Mouse (Mus musculus): ENCODE data around the gene Rreb1.

Rreb1 gene

DNA sequence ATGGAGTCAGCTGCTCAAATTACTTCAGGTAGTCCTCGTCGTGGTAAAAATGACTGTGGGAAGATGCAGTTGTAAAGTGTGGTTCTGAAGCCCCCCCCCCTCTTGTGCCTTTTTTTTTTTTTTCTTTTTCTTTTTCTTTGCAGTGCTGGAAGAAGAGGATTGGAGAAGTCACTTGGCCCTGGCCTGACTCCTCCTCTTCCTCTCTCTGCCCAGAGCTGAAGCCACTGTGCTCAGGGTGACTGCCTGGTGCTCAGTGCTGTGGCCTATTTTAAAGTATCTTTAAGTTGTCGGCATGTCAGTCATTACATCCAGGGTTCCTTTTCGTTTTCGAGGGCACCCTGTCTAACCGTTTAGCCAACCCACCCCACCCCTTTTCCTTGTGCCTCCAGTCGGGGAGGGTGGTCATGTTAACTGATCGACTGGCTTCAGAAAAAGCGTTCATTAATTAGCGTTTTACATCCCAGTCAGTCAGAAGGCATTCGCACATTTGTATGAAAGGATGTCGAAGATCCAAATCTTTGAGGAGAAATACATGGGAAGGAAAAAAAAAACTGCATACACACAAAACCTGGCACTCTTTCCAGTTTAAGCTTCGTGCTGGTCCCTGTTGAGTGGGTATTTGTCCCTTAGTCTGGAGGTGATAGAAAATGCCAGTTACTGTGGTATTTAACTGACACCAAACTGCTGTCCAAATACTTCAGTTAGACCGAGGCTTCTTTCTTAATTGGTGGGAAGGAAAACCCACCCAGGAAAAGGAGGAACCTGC is 76.4 kb downstream of the Rreb1 start:
- DNase-seq: peak in 1 of 2 experiments; percentile 42

DNA sequence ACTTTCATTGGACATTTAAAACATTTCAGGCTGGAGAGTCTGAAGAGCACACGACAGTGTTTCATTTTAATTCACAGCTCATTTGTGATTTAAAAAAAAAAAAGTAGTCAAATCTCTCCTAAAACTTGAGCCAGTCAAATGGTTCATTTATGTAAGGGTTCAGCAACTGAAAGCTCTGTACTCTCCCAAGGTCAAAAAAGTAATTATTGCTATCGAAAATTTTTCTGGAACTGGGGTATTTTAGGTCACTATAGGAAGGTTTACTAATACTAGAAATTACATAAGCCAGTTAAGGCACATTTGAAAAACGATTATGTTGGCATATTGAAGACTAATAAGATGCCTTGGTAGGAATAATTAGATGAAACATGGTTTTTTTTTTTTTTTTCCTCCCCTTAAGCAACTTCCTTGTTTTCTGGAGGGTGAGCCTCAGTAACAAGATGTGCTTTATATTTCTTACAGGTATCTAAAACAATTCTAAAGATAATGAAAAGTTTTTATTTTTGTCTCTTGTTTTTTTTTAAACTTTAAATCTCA is 77.1 kb downstream of the Rreb1 start:
- no peak for DNase-seq

DNA sequence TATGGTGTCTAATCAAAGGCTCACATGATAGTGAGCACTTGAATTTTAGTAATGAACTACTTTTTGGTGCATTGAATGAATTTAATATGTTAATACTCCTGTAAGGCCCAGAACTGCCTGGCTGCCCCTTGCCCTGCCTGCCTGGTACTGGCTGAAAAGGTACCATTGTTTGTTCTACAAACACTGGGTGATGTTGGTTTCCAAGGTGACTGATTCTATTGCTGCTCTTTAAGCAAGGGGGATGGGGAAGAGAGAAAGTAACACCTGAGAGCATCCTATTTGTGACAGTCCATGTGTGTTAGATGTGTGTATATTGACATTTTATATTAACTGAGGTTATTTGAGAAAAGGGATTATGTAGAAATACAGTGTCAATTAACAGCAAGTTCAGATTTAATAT is 77.6 kb downstream of the Rreb1 start:
- DNase-seq: peak in 1 of 2 experiments; percentile 46

DNA sequence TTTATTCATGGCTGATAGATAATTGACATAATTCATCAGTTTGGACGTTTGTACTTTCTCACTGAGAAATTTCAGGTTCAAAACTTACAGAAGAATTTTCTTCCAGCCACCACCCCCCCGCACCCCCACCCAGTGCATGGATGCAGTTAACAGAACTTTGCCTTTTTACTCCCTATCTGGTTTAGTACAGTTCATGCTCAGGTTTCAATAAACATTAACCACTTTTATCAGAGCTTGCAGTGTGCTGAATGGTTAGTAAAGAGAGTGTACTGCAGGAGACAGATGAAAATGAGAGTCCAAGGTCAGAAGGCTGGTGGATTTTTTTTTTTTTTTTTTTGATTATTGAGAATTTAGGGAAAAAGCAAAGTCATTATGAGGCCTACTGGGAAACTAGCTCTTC is 78.3 kb downstream of the Rreb1 start:
- no peak for DNase-seq

DNA sequence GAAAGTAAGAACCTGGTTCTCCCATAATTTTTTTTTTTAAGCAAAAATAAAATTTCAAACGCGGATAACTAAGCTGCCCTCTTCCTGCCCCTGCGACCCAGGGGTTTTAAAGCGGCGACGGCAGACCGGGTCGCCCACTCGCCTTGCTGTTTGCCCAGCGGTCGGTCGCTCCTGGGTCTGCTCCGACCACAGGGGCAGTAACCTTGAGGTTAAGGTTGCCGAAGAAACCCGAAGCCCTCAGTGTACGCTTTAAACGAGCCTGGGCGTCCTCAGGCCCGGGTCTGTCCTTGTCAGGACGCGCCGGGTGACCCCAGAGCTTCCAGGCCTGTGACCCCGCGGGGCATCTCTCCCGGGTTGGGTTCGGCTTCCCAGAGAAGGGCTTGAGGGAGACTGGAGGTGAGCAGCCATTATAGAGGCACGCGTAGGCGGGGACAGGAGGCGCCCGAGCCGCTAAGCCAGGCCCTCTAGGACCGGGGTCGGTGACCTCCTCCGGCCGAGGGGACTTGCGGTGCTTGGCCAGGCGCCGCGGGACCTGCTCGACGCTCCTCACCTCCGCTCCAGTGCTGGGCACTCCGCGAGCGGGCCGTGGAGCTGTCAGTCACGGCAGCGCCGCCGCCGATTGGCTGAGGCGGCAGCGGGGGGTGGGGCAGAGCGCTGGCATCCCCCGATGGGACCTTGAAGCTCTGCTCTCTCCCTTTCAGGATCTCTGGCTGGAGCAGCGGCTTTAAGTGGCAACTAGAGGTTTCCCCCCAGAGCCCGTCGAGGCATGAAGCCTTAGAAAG is 79.3 kb downstream of the Rreb1 start:
- DNase-seq: peak; percentile 93 to 97

DNA sequence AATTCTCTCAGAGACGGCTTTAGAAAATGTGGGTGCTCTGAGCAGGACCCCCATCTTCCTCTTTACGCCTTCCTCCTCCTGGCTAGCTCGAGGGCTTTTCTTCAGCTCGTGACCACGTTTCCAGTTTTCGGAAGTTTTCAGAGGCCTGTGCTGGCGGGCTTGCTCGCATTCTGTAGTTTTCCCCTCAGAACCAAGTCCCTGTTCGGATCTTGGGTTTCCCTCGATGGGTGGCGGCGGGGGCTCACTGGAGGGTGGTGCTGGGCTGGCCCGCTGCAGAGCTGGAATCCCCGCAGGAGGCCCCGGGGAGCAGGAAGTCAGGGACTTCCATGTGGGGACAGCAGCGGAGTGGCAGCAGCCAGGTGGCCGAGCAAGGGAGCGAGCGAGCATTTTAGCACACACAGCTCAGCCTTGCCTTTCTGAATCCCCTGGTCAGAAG is 79.9 kb downstream of the Rreb1 start:
- peak; percentile 51 to 79 for DNase-seq

DNA sequence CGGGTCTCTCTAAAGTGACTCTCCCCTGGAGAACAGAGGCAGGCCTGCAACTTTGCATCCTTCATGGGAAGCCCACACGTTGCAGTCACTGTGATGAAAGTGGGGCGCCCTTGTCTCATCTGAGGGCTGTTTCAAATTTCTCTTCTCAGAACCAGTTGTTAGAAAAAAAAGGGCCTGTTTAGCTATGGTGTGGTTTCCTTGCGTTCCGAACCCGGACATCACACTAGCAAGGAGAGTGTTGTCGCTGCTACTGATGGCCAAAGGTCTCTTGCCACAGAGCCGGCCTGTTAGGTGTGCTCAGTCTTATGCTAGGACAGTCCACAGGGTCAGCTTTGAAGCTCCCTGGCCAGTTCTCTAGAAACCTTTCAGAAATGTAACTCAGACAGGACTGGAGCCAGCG is 80.3 kb downstream of the Rreb1 start:
- DNase-seq: peak; percentile 44 to 81

DNA sequence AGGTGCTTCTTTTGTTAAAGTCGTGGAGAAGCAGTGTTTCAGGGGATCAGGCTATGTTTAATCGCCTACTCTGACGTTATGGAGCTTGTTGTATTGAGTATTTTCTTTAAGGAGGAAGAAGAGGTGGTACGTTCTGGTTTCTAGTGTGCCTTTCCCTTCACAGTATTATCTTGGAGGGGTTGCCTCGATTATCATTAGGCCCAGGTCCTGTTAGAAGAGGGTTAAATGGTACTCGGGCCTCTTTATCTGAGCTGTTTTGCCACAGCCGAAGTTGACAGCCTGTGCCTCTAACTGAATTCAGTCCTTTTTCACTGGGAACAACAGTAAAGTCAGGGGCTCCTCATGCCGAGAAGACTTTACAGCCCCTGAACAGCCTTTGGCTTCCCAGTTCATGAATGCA is 81.6 kb downstream of the Rreb1 start:
- DNase-seq: no peak

DNA sequence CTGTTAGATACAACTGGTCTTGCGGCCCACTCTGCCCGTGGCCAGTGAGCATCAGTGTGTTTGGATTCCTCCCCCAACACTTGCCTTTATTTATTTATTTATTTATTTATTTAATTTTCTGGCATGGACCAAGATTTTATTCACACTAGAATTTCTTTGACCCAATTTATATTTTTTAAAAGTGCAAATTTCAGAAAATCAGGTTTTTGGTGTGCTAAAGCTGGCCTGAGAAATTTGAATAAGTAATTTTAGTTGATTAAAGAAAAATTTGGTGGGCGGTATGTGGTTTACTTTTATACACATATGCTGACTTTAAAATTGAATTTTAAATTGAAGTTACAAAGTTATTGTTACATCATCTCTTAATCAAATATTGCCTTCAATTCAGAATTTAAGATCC is 82.0 kb downstream of the Rreb1 start:
- DNase-seq: no peak

DNA sequence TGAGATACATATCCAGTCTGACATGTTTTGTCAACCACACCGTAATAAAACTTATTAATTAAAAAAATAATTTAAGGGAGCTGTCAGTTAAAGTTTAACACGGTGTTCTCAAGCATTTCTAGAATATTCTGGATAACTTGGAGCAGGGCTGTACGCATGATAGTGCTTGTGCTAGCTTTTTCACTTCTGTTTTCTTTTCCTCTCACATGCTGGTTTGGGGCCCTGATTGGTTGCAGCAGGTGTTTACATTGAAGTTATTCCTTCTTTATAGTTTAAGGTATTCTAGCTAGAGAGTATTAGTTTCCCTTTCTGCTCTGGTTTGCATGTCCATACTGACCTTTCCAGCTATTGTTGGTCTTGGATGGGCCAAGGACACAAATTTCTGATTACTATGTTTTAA is 82.6 kb downstream of the Rreb1 start:
- no peak for DNase-seq

DNA sequence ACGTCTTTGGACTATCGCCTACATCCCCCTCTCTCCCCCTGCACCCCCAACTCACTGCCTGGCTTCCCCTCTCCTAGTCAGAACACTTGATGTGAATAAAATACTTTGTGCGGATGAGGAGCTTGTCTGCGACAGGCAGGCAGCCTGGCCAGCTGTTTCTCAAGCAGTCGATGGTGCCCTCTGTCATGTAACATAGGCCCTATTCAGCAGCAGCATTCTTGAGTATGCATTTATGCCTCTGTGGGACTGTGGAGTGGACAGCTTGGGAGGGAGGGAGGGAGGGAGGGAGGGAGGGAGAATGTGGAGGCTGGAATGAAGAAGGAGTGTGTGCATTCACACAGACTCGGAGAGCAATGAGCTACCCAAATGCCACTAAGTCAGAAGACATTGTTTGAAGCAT is 84.3 kb downstream of the Rreb1 start:
- no peak for DNase-seq

DNA sequence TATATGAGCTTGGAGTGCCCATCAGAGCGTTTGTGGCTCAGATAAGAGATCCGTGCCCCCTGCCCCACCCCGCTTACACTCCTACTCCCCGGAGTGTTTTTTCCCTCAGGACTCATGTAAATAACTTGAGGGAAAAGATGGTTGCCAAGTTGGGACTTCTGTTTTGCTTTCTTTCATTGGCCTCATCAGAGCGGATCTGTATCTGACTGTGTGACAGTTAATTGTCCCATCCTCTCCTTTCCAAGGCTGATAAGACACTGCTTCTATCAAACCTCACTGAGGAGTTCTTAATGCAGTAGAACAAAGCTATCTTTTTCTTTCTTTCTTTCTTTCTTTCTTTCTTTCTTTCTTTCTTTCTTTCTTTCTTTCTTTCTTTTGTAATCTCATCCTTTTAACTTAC is 85.4 kb downstream of the Rreb1 start:
- DNase-seq: no peak

DNA sequence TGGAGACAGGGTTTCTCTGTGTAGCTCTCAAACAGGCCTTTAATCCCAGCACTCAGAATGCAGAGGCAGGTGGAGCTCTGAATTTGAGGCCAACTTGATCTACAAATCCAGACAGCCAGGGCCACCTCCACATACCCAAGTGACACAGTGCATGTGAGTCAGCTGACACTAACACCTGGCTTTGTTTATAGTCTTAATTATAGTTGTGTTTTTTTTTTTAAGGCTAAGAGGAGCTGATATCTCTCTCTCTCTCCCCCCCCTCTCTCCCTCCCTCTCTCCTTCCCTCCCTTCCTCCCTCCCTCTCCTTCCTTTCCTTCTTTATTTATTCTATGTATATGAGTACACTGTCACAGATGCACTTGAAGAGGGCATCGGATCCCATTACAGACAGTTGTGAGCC is 86.5 kb downstream of the Rreb1 start:
- no peak for DNase-seq

DNA sequence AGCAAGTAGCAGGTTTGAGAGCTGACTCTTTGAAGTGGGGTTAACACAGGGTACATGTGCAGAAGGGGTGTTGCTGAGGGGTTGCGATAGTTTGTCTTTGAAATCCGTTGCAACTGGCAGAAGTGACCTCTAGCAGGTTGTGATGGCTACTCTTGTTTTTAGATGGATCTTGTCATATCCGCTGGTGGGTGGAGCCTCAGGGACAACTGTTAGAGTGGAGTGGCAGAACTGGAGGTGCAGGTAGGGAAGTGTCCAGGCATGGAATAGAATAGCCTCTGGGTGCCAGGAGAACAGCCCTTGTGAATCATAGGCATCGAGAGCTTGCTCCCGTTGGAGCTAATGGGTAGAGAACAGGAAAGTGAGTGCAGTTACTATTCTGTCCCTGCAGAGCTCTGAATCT is 88.1 kb downstream of the Rreb1 start:
- peak in 1 of 2 experiments; percentile 46 for DNase-seq

DNA sequence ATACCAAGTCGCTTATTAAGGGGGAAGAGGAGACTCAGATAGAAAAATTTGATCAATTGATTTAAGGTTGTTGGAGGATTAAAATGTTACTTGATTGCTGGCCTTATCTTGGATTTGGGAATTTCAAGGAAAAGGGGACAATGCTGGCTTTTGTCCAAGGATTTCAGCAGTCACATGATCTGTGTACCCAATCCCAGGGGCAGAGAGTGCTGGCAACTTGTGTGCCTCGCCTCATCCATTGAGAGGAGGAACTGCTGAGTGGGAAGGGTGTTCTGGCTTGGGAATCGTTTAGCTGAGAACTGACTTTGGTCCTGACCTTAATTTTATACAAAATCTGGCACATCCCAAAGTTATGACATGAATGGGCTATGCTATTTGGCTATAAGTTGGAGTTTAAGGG is 88.6 kb downstream of the Rreb1 start:
- DNase-seq: no peak

DNA sequence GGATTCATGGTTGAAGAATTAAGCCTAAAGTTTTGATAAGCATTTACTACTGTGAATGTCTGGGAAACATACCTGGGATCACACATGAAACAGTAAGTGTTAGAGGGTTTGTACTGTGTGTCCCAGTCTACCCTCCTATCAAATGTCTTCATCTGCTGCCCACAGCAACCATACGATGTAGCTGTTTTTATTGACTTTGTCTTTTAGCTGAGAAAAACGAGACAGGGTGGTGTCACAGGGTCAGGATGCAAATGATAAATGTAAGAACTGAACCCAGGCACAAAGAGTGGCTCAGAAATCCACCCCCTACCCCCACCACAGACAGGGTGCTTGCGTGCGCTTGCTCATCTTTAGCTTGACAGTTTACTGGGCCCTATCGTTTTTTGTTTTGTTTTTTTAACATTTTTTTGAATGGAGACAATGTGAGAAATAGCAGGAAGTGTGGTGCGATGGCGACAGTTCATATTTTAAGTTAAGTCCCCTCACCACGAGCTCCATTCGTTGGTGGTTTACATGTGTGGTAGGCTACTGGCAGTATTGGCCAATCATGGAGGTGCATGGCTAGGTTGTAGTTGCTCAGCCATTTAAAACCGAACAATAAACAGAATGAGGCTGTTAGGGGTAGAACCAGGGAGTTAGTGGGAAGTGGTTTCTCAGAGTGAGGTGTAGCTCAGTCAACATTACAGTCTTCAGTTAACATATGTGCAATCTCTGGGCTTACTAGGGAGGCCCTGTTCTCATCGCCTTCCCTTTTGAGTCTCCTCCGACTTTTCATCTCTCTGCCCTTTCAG is 92.1 kb downstream of the Rreb1 start:
- no peak for DNase-seq

DNA sequence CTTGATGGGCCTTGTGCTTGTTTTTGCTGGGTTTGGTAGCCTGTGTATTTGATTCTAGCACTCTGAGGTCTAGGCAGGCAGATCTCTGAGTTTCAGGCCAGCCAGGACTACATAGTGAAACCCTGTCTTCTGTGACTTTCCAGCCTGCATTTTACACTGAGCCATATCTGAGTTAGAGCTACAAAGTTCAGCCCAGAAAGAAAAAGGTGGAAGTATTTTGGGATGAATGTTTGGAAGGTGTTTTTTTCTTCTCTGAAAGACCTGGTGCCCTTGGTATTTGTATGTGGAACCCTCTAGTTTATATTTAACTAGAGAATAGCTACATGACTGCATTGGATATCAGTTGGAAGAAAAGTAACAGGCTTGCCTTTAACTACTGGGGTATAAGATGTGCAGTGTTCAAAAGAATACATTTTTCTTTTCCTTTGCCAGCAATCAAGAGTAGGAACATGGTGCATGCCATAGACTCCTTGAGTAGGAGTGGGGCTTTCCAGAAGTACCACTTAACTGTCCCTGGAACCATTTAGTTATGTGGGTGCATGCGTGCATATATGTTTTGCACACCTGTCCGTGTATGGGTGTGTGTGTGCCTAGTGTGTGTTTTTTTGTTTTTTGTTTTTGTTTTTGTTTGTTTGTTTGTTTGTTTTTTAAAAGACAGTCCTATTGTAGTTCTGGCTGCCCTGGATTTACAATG is 94.1 kb downstream of the Rreb1 start:
- no peak for DNase-seq

DNA sequence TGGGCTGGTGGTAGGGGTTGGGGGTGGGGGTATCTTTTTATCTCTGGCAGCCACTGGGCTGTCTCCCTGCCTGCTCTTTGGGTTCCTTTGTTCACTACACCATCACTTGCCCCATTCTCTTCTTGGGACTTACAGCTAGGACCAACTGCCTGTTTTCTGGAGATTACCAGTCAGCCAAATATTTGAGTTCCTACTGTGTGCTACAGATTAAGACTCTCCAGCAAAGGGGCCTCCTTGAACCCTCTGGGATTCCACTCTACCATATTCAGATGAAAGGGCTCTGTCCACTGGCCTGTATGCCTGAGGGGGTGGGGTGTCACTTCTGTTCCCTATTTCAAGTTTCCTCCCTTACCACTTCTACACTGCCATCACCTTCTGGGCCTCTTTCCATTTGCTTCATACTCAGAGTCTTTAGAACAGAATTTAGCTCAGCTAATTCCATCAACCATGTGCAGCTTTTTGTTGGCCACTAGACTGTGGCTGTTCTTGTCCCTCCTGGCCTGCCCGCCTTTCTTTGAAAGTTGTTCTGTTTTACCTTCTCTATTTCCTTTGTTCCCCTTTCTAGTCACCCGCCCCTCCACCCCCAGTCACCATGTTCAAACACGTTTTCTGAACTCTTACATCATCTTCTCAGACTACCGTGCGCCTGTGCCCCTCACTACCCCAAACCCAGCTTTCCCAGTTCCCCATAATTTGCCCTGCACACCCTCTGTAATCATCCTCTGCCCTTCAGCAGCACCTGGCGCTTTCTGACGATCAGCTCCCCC is 95.1 kb downstream of the Rreb1 start:
- no peak for DNase-seq

DNA sequence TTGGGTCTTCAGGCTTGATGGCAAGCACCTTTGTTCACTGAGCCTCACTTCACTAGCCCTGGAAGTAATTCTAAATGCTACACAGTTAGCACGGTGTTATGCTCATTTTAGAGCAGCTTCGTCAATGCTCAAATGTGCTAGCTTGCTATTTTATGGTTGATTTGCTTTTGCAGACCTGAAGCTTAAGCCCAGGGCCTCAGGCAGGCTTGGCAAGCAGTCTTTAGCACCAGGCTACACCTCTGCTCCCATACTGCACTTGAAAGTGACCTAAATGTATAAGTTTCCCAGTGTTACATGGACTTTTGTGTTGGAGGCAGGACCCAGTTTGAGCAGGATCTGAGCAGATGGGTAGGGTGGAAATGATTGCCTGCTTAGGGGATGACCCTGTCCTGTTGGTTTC is 97.7 kb downstream of the Rreb1 start:
- peak in 1 of 2 experiments; percentile 58 for DNase-seq

DNA sequence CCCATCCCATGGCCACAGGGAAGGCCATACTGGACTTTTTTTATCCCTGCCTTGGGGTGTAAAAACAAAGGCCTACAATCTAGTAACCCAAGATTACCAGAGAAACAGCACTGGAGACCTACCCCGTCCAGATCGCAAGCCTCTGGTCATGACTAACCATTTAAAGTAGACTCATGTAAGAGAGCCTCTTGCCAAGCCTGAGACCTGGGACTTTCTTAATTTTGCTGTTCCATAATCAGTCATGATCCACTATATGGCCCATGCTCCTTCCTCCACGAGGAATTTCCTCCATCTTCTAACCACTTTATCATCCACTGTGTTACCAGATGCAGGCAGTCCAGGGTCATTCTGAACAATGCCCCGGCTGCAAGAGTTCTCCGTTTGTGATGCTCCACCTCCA is 98.2 kb downstream of the Rreb1 start:
- no peak for DNase-seq

DNA sequence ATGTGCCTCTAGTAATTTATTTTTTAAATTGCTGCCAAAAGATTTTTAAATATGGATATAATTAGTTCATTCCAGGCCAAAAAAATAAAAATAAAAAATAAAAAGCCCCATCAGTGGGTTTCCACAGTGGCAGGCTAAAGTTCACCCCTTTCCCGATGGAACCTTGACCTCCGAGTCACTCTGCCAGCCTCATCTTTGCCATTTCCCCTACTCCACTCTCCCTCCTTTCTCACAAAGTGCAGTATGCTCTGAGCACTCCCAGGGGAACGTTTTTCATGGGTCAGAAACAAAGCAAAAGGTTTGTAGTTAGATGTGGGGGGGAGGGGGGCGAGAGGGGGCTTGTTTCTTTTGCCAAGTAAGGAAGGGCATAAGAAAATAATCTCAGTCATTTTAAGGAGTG is 98.6 kb downstream of the Rreb1 start:
- DNase-seq: peak; percentile 39 to 65

DNA sequence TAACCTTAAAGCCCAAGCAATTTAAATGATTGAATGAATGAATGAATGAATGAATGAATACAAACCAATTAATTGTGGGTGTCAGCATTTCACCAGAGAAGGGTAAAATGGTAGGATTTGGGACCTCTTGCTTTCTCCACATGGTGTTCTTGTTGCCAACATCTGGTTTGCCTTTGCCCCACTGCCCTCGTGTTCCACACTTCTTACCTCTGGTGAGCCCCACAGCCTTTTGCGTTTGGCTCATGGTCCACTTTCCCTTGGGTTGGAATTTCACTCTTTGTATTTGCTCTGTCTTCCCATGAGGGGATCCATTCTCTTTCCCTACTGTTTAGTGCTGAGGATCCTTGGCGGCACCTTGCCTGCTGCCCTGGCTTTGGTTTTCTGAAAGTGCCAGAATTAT is 99.0 kb downstream of the Rreb1 start:
- DNase-seq: peak; percentile 37 to 82
